Comparison of ENCODE assay signal across 8 mouse cellular contexts in the genomic region with DNA sequence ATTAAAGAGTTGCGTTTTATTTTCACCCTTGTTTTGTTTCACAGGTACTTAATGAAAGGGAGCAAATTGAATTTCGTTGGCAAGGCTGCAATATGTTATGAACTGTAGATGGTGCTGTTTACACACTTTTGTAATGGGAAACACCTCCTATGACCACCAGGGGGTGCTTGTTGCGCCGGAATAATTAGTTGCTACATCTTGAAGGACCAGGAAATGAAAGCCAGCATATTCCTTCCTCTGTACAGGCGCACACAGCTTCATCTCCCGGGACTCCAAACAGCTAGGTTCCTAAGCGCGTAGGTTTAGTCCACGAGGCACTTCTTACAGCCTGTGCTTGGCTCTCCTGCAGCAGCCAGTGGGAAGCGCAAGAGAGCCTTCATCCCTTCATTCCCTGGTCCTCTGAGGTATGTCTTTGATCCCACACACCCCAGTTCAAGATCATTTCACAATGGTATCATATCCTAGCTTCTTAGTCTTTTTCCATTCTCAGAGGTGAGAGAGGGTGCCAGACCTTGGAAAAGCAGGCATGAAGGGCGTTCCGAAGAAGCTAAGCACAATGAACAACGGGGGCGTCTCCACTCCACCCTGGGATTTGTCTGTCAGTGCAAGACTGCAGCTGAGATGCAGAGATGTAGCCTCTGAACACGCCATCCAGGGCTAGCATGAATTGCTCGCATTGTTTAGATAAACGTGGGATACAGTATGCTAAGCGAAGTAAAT.
A peak's percentile ranks its signal among the peaks of the same experiment; 100 is the strongest.
DNase-seq lines count a peak whose midpoint lies in the region; ATAC-seq lines count a peak whose summit lies in the region.

No protein-coding gene starts in this region.

- no peaks in the 10 kb centered on the region for H3K36me3 ChIP-seq in intestine, embryonic 15.5 days

- WGBS in intestine, embryonic 15.5 days, result 33% methylated on average over 18 of the region's 18 CpGs

- H3K9ac ChIP-seq in intestine, embryonic 15.5 days, result peak overlapping the region; percentile 53

- H3K4me3 ChIP-seq in intestine, embryonic 15.5 days (replicated peaks), result peak overlapping the region; percentile 28

- H3K4me1 ChIP-seq in intestine, embryonic 15.5 days (replicated peaks), result no peaks in the 10 kb centered on the region

- no peak overlapping the region for H3K27ac ChIP-seq in intestine, embryonic 15.5 days

- ATAC-seq in intestine, embryonic 15.5 days, result peak; percentile 77
- peak; percentile 84 for ATAC-seq in megakaryocyte-erythroid progenitor cell, adult 5-6 weeks (replicated peaks; ENCODE audit: low FRiP score, low TSS enrichment, poor library complexity, severe bottlenecking)
- ATAC-seq in erythroid progenitor cell, adult 5-6 weeks (replicated peaks; ENCODE audit: low FRiP score, poor library complexity, severe bottlenecking), result no peak

- intact Hi-C loops in left cerebral cortex, postnatal 14 days (cut with DNase I), result loop anchor here (2.0 to 5.0 kb wide), 2 partner anchors 353 to 367 kb away; partner anchors contain the start of gene Barx2

- H3K9me3 ChIP-seq in intestine, embryonic 15.5 days, result no peaks in the 10 kb centered on the region

- peak; percentile 68 for DNase-seq in adrenal gland, adult 2 months
- DNase-seq in embryo, embryonic 10 days (ENCODE audit: low spot score), result peak; percentile 84
- peak; percentile 51 for DNase-seq in gastrocnemius, postnatal 25 days
- DNase-seq in left cerebral cortex, postnatal 14 days (ENCODE audit: low spot score in 2 of 2), result peak; percentile 87 to 93
- peak; percentile 69 for DNase-seq in right cerebral cortex, postnatal 25 days

- peak overlapping the region; percentile 68 for H3K4me2 ChIP-seq in intestine, embryonic 15.5 days (replicated peaks)

- H3K27me3 ChIP-seq in intestine, embryonic 15.5 days (replicated peaks), result no peaks in the 10 kb centered on the region
